Mouse (Mus musculus) cortical plate, adult 2 months (tissue): ENCODE results near the gene Itgav. TPM values are rescaled to one million over a fixed set of nuclear protein-coding genes. Genes with fewer than 3 reads are reported as not detected.

Source experiments
- H3K27ac ChIP-seq: fragments of 200-500 bp; 2 replicates; pipeline ENCODE4 v1.5.1; 2012; ENCODE audit warnings: low read length, control low read depth, inconsistent platforms; ENCODE audit not compliant: insufficient read depth
- H3K4me1 ChIP-seq: fragments of 200-500 bp; 2 replicates; pipeline ENCODE4 v1.6.1; 2011; ENCODE audit warnings: low read length; ENCODE audit not compliant: control insufficient read depth, insufficient read depth
- H3K4me3 ChIP-seq: fragments of 200-500 bp; 2 replicates; pipeline ENCODE4 v1.5.1; 2011; ENCODE audit warnings: mild to moderate bottlenecking, low read length, control low read depth; ENCODE audit not compliant: insufficient read depth
- CTCF ChIP-seq: fragments of 200-500 bp; IDR thresholded peaks from 2 replicates; pipeline ENCODE4 v1.5.1; 2011; ENCODE audit warnings: mild to moderate bottlenecking, control low read depth, low read length; ENCODE audit not compliant: insufficient read depth; ENCODE audit errors: extremely low read depth
- POLR2A ChIP-seq: fragments of 200-500 bp; IDR thresholded peaks from 2 replicates; pipeline ENCODE4 v1.6.1; 2011; ENCODE audit warnings: mild to moderate bottlenecking, low read length, control low read depth; ENCODE audit not compliant: insufficient read depth; ENCODE audit errors: extremely low read depth
- polyA plus RNA-seq: library from polyadenylated mRNA; depleted of rRNA; stranded (reverse); fragments of >200 nt; gene quantifications from 2 replicates; pipeline ENCODE4 v1.2.3, GENCODE M21; 2012

Gene Itgav
- polyA plus RNA-seq, 1 experiment, result 97.2 TPM

DNA sequence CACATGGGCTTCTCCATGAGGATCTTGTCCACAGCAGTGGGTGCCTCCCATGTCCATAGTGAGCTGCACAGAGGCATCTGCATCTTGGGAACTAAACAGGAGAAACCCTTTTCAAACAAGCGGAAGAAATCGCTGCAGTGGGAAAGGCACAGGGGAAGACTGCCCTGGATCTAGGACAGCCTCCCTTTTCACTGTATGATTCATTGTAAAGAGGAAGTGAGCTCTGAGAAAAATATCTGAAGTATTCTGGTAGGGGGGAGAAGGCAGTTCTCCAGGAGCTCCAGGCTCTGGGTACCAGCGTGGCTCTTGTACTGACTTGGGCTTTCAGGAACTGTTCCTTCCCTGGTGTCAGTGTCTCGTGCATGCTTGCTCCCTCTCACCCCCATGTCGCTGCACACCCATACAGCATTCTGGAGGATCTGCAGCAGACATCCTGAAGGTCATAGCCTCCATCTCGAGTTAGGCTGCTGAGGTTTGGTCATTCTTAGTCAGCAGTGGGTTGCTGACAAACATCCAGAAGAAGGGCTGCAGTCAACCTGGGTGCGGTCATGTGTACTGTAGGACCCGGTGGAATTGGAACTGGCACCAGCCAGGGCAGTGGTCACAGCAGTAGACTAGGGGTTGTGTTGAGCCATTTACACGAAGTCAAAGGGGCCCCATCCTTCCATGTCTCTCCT, 20.2 kb downstream of the Itgav start:
- no peak overlapping the region for H3K4me3 ChIP-seq
- H3K27ac ChIP-seq, result no peak overlapping the region
- TF ChIP-seq POLR2A (no peak), CTCF (no peak)
- peaks cover 7% of the 10 kb centered on the region for H3K4me1 ChIP-seq

DNA sequence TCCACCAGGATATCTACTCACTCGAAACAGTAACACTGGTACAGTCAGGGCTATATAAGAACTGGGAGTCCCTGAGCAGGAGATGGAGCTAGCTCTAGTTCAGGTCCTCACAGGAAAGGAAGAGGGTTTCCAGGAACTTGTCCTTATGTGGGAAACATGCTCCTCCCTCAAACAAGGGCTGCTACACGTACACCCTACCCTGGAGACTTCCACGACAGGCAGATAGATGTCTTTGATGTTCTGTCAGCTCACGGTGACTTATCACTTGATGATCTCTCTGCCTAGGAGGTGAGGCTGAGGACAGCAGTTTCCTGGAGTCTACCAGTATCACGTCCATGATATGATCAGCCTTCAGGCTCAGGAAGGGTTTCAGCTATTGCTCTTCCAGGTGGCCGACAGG, 21.1 kb downstream of the Itgav start:
- TF ChIP-seq POLR2A (no peak), CTCF (no peak)
- H3K4me3 ChIP-seq, result no peak overlapping the region
- no peak overlapping the region for H3K27ac ChIP-seq
- H3K4me1 ChIP-seq, result peaks cover 4% of the 10 kb centered on the region

DNA sequence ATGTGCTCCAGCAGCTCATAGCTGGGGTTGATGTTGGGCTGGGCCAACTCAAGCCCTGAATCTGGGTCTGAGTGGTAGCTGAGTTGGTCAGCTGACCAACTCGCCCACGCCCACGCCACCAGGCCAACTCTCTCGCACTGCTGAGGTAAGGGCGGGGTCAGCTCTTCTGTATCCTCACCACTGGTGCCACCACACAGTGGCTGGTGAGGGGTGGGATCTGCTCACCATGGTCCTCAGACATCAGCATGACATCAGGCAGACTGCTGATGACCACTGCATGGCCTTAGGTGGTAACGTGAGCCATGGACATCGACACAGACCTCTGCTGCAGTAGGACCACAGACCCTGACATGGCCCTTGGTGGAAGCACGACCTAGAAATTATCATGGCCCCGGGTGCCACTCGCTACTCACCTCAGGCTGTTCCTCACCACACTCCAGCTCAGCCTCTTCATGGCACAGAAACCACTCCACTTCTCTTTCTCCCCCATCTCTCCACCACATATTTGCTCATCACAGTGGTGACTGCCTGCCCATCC, 24.5 kb downstream of the Itgav start:
- Histone ChIP-seq H3K4me3 (no peak overlapping the region), H3K27ac (no peak overlapping the region), H3K4me1 (no peaks in the 10 kb centered on the region)
- TF ChIP-seq POLR2A (no peak), CTCF (no peak)

DNA sequence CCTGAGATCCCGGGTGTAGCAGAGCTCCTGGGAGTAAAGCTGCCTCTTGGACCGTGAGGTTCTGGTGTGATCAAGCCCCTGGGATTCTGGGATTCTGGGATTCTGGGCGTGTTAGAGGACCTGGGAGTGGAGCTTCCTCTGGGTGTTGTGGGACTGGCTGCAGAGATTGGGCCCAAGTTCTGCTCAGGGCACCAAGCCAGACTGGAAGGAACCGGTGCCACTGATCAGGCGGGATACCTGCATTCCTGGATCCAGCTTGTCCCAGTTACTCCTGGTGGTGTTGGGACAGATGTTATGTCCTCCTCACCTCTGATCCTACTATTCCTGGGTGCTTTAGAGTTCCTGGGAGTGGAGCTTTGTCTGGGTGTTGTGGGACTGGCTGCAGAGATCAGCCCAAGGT, 28.8 kb downstream of the Itgav start:
- Histone ChIP-seq H3K4me1 (no peaks in the 10 kb centered on the region), H3K4me3 (no peak overlapping the region), H3K27ac (no peak overlapping the region)
- TF ChIP-seq CTCF (no peak), POLR2A (no peak)

DNA sequence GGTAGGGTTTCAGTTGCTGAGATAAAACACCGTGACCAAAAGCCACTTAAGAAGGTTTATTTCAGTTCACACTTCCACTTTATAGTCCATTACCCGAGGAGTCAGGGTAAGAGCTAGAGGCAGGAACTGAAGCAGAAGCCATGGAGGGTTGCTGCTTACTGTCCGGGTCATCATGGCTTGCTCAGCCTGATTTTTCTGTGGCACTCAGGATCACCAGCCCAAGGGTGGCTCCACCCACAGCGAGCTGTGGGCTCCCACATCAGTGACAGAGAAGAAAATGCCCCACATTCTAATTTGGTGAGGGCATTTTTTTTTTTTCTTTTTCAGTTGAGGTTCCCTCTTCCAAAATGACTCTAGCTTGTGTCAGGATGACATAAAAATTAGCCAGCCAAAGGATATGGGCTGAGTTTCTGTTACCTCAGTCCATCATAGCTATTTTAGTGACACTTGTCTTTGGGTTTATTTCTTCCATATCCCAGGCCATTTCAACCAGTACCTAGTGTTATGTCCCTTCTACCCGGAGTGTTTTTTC, 30.2 kb downstream of the Itgav start:
- no peak for TF ChIP-seq CTCF
- TF ChIP-seq POLR2A, result no peak
- Histone ChIP-seq H3K4me3 (no peak overlapping the region), H3K4me1 (0 out of 2 replicates have a peak, but pooled peaks cover 2% of the 10 kb centered on the region), H3K27ac (no peak overlapping the region)

DNA sequence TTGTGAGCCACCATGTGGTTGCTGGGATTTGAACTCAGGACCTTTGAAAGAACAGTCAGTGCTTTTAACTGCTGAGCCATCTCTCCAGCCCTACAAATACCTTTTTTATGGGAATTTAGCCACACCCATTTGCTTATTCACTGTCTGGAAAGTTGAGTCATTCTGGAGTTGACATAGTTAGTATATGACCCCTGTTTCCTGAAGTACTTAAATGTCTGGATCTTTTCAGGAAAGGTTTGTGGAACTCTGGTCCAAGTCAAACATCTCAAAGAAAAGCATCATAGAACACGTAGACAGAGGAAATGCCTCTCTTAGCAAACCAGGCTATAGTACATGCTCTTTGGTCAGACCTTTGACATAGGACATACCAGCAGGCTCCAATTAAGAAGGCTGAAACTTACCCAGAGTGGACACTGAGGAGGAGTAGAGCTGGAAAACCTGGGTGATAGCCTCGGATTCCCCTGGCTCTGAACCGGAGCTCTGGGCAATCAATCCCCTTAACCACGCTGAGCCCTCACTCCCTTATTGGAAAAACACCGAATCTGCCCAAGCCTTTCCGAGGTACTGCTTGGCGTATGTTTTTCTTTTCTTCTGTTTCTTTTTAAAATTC, 34.5 kb downstream of the Itgav start:
- H3K4me1 ChIP-seq, result peaks cover 2% of the 10 kb centered on the region; the same call in 1 of the 2 replicates
- no peak for TF ChIP-seq POLR2A
- TF ChIP-seq CTCF, result no peak
- H3K4me3 ChIP-seq, result no peak overlapping the region
- no peak overlapping the region for H3K27ac ChIP-seq

DNA sequence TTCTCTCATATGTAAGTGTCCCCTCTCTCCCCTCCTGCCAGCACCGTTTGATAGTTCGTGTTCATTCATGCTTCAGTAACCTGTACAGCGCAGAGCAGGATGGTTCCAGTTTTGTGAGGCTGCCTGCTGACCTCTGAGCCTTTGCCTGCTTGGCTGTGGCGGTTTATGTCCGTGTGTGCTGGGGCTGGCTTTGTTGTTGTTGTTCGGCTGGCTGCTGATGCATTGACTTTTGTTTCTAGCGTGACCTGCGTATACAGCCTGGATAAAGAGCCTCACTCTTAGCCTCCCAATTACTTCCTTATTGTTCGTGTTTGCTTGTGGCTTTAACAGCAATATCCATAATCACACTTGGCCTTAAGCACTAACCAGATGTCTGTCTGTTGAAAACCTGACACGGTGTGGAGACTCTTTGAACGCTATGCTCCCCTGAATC, 35.0 kb downstream of the Itgav start:
- no peak for TF ChIP-seq POLR2A
- TF ChIP-seq CTCF, result no peak
- Histone ChIP-seq H3K4me1 (peaks cover 2% of the 10 kb centered on the region; the same call in 1 of the 2 replicates), H3K4me3 (no peak overlapping the region), H3K27ac (no peak overlapping the region)

DNA sequence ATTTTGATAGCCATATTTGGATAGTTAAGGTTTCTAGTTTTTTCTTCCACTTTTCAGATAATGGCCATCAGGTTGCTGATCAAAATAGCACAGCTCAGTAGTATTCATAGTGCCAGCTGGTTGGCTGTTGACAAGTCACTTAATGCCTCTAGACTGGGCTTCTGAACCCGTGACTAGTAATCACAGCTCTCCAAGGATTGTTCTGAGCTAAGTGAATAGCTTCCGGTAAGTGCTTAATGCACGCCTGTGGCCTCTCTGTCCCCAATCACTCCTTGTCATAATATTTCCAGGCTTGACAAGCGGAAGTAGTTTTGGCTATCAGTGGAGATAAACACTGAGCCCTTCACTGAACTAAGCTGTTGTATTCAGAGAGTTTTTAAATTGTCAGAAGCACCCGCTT, 35.5 kb downstream of the Itgav start:
- Histone ChIP-seq H3K4me3 (no peak overlapping the region), H3K27ac (no peak overlapping the region)

DNA sequence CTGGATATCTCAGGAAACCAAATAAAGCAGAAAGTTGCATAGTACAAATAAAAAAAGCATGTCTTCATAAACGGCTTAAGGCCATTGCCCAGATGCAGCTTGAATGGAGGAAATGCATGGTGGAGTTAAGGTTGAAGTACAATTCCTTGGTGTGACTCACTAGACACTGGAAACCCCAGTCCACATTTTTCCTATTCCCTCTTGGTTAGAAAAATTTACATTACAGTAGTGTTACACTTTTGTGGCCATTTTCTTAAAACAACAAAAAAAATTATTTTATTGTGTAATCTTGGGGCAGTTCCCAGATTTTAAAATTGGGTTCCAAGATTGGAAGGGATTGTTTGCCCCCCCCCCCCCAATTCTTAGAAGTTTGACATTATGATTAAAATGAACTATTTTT, 35.9 kb downstream of the Itgav start:
- TF ChIP-seq POLR2A, result no peak
- no peak for TF ChIP-seq CTCF
- no peak overlapping the region for H3K27ac ChIP-seq
- H3K4me1 ChIP-seq, result peaks cover 2% of the 10 kb centered on the region; the same call in 1 of the 2 replicates
- no peak overlapping the region for H3K4me3 ChIP-seq

More for the DNA sequence above, 35.5 kb downstream of the Itgav start:
- H3K4me1 ChIP-seq, result peaks cover 2% of the 10 kb centered on the region; the same call in 1 of the 2 replicates
- TF ChIP-seq POLR2A (no peak), CTCF (no peak)
